Mouse (Mus musculus) urinary bladder, postnatal 4 days (tissue): Measurements from ENCODE around the gene Elmo1.
A peak's percentile ranks its signal among the peaks of the same experiment; 100 is the strongest.

Experiments used
- DNase-seq, 2 experiments: peaks; one replicate each; pipeline ENCODE4 v3.0.0; 2021 to 2022; ENCODE audit warnings: low spot score in 2 of 2

Gene Elmo1

DNA sequence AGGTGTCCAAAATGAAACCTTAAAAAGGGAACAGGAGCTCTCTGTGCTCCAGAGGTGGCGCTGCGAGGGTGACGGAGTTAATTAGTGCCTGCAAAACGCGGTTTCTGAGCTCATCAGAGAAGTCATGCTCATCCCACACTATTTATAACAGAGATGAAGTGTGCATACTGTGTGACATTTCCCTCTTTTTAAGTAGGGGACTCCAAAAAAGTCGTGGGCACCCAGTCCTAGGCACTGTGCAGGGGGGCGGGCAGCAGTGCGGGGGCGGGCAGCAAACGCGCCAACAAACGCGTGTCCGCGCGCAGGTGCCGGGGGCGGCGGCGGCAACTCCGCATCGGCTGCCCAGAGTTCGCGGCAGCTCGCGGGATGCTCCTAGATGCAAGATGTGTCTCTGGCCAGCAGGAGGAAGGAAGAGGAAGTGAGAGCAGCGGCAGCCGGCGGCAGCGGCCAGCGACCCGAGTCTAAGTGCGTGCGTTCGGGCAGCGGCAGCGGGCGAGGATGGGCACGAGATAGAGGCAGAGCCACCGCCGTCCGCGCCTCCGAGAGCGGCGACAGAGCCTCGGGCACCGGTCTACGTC is at the start of gene Elmo1:
Elmo1 (plus strand) TSS at position 464 of the 578 bp plus-strand sequence.
- peak; percentile 73 to 74 for DNase-seq

DNA sequence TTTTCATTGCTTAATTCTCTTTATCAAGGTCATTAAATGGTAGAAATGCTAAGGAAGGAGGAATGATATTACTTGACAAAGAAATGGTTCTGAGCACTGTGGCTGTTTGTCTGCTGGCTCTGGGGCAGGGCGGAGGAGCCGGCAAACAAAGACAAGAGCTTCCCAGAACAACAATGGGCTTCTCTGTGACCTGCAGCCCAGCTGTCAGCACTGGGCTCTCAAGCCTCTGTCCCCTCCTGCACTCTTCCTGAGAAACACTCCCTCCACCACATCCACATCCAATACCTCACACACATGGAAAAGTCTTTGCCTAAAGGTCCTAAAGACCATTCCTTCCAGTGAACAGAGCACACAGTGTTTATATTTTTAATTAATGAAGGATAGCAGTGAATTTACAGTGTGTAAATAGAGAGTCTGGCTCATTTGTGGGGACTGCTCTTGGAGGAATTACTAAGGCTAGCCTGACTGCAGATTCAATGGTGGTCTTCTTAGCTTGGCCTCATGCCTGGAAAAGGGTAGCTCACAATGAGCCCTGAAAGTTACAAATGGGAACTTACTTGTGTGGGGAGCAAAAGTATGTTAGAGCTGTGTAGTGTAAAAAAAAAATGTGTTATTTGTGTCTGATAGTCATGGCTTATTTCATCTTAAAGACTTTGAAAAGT is 49.1 kb upstream of the Elmo1 start:
- no peak for DNase-seq

DNA sequence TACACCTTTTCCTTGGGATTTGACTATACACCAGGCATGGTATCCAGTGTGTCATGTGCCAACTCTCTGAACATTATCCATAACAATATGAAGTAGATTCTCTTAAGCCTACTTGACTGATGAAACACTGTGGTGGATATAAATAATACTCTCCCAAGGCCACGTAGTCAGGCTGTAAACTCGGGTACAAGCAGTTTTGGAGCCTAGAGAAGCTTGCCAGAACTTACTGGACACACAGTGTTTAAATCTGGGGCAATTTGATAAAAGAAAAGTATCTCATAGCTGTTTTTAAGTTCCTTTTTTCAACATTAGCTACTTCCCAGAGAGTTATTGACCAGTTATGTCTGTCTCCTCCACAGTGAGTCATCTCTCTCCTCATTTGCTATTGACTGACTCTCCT is 47.5 kb upstream of the Elmo1 start:
- no peak for DNase-seq

DNA sequence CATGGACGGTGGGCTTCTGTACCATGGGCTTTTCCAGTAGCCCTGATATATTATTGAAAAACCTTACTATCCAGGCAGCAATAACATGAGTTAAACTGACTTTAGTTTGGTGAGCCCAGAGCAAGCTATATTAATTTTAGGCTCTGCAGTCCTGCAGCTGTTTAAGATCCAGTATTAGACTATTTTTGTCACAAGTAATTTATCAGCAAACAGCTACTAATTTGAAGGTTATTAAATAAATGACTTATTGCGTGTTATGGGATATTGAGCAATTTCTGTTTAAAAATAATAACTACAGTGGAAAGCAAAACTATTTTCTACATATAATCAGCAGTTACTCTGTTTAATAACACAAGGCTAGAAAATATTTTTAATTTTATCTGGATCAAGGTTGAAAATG is 45.0 kb upstream of the Elmo1 start:
- DNase-seq = no peak

DNA sequence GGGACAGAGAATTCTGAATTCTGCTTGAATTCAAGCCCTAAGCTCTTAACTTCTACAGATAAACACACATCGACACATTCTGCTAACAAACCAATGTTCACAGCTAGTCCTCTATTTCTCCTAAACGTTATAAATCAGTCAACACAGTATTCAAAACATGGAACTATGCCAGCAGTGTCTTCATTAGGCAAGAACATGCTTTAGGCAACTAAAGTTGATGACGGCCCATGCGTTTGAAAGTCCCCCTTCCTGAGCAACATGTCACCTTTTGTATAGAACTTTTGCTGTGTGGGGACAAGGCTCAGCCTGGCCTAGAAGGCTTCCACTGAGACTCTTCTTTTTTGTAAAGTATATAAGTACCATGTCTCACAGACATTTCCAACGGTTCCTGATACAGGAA is 44.6 kb upstream of the Elmo1 start:
- DNase-seq = no peak

DNA sequence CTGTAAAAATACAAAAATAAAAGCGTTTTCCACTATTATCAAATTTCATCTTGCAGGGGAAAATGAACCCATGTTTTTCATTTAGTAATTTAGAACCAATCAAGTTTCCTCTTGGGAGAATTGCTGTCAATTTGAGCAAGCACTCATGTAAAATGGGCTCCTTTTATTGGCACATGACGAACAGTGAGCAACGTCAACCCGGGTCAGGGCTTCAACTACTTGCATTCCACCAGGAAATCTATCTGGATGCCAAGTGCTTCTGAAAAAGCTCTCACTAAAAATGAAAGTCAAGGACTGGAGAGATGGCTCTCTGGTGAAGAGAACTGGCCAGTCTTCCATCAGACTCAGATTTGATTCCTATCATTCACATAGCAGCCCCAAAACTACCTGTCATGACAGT is 44.0 kb upstream of the Elmo1 start:
- no peak for DNase-seq

DNA sequence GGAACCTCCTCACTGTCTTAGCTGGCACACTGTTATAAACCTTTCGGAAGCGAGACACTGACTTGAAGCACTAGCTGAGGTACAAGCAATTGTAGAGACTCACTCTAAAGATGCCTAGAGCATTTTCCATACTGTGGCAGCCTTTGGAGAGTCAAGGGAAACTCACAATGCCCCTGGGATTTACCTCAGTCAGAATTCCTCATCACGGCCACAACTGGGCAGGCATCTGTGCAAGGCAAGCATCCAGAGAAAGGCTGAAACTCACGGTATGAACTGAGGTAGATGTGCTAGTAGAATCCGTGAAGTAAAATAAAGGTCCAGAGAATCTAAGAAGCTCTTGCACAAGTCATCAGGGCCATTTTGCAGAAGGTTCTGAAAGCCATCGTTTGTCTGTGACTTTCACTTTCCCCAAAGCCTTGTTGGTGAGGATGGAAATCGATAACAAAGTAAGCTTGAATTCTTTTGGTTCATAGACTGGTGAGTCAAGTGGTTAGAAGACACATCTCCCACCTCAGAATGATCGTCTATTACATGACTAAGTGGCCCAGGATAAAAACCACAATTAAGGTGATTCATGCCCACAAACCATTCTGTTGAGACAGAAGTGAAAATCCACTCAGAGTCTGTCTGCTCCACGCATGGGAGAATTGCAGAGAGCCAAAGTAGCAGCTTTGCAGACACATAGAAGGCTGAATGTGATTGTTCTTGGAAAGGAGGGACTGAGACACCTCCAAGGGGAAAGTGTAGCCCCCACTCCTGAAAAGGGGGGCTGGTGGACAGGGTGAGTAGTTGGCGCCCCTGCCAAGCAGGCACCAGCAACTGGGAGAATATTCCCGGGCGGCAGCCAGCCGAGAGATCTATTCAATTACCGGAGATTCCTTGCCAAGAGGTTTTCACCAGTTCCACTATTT is 42.2 kb upstream of the Elmo1 start:
- no peak for DNase-seq

DNA sequence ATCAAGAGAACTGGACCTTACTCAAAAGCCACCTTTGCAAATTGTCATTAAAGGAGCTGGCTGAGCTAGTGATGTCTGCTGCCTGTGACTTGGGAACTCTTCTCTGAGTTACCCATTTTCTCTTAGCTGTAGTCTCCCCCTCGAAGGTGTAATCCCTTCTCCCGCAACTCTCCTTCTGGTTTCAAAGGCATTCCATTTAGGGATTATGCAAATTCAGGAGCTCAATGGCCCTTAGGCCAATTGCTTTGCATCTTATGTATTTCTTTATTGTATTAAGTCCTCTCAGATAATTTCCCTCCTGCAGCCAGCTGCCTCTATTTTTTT is 41.6 kb upstream of the Elmo1 start:
- DNase-seq = no peak

DNA sequence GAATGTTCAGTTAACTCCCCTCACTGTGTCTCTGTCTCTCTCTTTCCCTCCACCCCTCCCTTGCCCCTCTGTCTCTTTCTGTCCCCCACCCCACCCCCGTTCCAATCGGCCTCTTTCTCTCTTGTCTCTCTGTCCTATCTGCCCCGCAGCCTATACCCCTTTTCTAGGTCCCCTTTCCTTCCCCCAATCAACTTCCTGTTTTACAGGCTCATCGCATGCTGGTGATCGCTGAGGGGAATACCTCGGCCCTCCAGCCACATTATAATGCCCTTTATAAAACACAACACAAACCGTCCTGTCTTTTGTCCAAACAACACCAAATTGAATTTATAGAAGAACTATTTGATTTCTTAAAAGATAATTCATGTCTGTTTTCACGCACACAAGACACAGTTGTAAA is 40.7 kb upstream of the Elmo1 start:
- no peak for DNase-seq

DNA sequence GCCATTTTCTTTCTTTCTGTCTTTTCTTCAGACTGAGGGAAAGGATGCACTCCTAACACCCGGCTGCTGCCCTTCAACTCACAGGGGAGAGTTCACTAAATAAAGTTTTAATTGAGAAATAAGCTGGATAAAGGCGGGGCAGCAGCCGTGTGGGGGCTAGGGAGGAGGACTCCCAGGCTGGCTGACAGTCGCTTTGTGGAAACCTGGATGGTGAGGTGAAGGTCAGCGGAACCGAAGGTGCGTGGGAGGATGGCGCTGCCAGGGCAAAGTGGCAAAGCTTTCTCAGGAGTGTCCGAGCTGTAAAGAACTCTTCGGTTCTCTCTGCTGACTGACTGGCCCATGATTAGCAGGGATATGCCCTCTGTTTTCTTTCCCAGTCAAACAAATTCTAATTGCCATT is 40.2 kb upstream of the Elmo1 start:
- DNase-seq = peak in 1 of 2 experiments; percentile 24

DNA sequence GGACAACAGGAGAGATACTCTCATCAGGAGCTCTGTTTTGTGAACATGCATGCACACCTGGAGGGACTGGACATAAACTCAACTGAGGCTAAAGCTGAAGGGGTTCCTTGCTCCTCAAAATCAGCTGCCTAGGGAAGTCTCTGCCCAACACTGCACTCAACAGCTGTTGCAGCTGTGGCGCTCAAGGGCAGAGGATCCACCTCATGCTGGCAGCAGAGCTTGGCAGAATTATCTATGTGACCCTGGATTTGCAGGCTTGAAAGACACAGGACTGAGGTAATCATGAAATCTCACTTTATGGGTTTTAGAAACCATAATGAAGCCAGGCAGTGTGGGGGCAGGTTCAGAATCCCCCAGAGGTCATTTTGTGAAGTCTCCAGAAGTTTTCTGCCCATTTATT is 32.5 kb upstream of the Elmo1 start:
- DNase-seq = no peak

DNA sequence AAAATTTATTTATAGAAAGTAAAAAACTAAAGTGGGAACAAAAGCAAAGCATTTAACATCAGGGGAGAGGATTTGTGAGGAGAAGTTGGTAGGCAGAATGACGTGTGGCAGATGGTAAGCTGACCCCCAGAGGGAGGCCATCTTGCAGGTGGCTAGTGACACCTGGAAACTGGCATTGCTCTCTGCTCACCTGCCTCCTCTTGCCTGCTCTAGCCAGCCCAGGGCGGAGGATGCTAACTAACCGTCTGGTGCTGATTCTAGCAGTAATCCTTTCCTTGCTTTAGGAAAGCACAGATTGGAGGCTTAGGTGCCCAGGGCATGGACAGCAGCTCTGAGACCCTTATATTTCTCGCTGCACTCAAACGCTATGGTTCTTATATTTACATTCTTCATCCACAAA is 29.4 kb upstream of the Elmo1 start:
- no peak for DNase-seq

DNA sequence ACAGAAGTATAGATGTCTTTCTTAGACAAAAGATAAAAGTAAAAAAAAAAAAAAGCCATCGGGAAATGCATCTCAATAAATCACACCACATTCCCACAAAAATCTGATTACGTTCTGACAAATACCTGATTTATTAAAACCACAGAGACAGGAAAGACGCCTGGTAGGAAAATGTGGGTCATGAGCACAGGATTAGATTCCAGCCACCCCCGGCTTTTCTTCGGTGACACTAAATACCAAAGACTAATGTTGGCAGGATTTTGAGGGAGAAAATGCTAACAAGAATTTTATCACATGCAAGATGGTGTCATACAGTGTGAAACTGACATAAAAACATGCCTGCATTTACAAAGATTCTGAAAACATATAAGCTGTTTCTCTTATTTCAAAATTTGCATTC is 27.1 kb upstream of the Elmo1 start:
- DNase-seq = no peak

DNA sequence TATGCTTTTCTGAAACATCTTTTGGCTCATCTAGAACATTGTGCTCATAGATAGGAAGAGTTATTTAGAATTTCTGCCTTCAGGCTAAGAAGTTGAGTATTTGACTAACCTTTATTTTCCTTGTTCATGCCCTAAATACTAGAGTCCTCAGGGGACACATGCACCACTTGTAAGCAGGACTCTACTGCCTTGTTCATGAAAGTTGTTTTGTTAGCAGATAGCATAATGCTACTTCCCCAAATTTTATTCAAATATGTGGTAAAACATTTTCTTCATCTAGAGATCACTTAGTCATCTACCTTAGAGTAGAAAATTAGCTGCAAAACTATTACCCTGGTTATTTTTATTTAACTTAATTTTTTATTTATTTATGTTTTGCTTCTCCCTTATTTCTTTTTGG is 18.4 kb upstream of the Elmo1 start:
- no peak for DNase-seq

DNA sequence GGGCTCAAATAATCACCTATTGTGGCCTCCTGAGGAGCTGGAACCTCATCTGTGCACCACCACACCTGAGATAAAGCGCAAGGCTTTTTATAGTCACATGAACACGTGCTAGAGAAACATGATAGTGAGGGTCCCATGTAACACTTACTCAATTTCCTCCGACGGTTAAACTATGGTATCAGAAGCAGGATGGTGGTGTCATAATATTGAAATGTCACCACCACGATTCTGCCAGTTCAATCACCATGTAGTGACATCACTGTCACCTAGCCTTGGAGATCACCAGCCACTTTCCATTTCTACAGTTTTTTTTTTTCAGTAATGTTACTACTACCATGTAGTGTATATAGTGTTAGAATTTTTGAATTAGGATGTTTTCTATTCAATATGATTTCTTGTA is 17.4 kb upstream of the Elmo1 start:
- no peak for DNase-seq

DNA sequence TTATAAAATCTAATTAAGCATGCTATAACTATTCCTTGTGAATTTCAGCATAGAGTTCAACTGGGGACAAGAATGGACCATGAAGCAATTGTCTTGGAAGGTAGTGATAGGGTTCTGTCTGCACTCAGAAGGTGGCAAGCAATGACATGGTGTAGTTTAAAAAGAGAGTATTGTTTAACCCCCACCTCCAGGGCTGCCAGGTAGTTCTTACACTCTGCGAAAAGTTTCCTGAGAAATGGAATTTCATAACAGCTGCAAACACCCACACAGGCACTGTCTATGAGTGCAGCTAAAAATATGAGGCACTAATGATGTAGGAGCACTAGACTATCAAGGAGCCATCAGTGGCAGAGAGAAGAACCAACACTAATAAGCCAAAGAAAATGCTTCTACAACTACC is 13.9 kb upstream of the Elmo1 start:
- no peak for DNase-seq

DNA sequence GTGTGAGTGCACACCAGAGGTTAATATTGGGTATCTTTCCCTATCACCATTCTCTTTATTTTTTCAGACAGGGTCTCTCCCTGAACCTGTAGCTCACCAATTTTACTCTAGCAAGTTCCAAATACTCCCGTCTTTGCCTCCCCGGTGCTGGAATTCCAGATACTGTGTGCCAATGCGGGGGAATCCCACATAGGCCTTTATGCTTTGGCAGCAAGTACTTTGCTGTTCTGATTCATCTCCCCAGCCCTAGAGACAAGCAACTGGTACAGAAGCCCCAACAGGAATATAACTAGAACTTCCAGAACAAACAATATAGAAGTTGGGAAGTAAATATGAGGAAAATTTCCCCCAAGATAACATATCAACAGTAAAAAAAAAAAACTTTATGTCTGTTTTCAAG is 13.2 kb upstream of the Elmo1 start:
- no peak for DNase-seq

DNA sequence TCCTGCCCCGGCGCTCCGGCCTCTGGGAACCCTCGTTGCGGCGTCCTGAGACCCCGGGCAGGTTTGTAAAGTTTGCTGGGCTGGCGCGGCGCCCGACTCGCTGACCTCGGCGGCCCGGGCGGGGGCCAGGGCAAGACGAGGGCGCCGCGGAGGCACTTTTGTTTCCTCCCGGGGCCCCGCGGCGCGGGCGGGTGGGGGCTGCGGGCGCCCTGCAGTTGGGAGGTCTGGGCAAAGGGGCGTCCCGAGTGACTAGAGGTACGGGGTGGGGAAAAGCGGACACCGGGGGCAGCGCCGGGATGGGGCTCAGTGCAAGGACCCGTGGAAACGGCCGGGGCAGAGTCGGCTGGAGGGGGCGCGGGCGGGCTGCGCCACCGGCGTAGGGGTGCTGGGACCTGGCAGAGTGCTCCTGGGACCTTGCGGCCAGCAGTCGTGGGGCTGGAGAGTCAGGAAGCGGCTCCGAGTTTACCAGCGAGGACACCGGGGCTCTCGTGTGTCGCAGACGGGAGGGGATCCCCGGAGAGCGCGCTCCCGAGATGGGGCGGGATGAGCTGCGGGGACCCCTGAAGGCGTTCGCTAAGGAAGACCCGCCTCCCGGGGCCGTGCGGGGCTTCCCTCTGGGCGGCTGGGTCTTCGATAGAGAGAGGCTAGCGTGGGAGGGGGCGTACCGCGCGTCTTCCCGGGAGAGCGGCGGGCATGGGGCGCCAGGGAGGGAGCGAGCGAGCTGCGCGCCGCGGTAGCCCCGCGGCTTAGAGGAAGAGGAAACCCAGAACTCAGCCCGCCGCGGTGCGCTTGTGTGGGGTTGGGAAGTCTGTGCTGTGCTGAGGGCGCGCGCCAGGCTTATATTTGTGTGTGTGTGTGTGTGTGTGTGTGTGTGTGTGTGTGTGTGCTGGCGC is 561 bp downstream of the Elmo1 start:
- DNase-seq = peak in 1 of 2 experiments; percentile 34

DNA sequence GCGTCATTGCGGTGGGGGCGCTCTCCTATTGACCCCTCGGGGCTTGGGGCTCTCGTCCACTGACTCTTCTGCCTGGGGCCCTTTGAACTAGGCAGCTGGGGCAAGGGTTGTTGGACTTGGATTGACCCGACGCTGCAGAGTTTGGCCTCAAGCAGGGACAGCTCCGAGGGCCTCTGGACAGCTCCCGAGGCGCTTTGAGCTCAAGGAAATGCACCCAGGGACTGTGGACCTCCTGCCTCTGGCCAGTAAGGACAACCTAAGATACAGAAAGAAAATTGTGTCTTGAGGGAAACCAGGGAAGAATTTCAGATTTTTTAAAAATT is 1.2 kb downstream of the Elmo1 start:
- DNase-seq = no peak

DNA sequence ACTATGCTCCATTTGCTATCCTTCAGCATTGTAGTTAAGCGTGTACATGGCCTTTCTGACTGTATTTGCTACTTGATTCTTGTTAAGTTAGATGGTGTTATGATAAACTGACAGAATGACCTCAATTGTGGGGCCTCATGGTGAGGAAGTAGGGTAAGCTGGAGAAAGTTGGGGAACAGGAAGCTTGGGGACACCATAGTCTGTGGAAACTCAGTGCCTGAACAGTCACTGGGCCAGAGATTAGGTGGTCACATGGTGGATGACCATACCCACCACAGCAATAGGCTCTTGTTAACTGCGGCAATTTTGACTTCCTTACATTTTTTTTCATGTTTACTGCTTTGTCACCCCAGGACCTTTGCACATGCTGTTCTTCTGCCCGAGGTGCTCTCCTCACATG is 1.9 kb downstream of the Elmo1 start:
- no peak for DNase-seq

DNA sequence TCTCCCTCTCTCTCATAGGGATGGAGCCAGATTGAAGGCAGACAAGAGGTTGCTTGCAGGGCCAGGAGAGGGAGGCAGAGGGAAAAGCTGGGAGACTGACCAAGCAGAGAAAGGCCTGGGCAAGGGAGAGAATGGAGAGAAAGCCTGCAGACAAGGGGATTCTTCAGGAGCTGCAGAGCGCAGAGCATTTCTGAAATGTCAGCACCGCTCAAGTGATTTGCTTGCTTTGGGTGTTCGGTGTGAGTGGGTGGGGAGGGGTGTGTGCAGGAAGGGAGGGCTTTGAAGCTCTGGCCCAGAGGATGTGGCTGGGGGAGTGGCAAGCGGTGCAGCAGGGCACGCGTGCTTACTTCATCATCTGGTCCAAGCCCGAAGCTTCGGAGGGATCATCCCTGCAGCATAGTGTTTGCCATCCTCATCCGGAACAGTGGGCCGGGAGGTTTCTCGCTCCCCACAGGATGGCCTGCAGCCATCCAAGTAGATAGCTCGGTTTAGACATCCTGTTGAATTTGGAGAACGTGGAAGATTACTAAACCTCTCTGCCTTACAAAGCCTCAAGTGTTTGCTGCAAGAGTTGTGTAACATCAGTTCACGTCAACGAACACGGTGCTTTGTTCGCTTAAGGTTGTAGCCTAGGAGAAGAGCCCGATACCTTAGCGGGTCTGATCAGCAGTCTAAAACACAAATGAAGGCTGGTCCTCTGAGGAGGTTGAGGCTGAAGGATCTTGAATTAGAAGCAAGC is 3.1 kb downstream of the Elmo1 start:
- no peak for DNase-seq
